Mouse (Mus musculus) Muller cell, postnatal 12 days (primary cell): ENCODE results near the gene Bcl6b.

Experiments
- DNase-seq: peaks from one replicate; pipeline ENCODE4 v3.0.0-alpha.2; 2015; ENCODE audit errors: inconsistent ontology term

Bcl6b gene

GRCm38 (mm10) chr11:70234037-70234436 is 4.4 kb upstream of the Bcl6b start:
- DNase-seq, result no peak

GRCm38 (mm10) chr11:70233016-70233415 is 3.4 kb upstream of the Bcl6b start:
- DNase-seq, result no peak

GRCm38 (mm10) chr11:70232546-70232945 is 2.9 kb upstream of the Bcl6b start:
- peak; percentile 76 for DNase-seq

- DNase-seq, result peak; percentile 88
Observed at GRCm38 (mm10) chr11:70230239-70230727, 685 bp upstream of the Bcl6b start.

- DNase-seq, result peak; percentile 62
Observed at GRCm38 (mm10) chr11:70228828-70229227, 770 bp downstream of the Bcl6b start.

- DNase-seq, result no peak
Observed at GRCm38 (mm10) chr11:70227661-70228245, 1.8 kb downstream of the Bcl6b start.

GRCm38 (mm10) chr11:70227126-70227525 is 2.5 kb downstream of the Bcl6b start:
- DNase-seq, result no peak

GRCm38 (mm10) chr11:70226602-70226890 is 3.1 kb downstream of the Bcl6b start:
- DNase-seq, result no peak

- no peak for DNase-seq
Observed at GRCm38 (mm10) chr11:70225798-70226601, 3.6 kb downstream of the Bcl6b start.

- DNase-seq, result no peak
Observed at GRCm38 (mm10) chr11:70223724-70224123, 5.9 kb downstream of the Bcl6b start.

- DNase-seq, result no peak
Observed at GRCm38 (mm10) chr11:70221603-70222500, 7.7 kb downstream of the Bcl6b start.

GRCm38 (mm10) chr11:70220731-70221602 is 8.6 kb downstream of the Bcl6b start, which contains the start of gene Slc16a13:
Slc16a13 (minus strand) TSS chr11:70221064.
- peak; percentile 97 for DNase-seq

- DNase-seq, result no peak
Observed at GRCm38 (mm10) chr11:70220323-70220722, 9.3 kb downstream of the Bcl6b start.

GRCm38 (mm10) chr11:70219873-70220272 is 9.7 kb downstream of the Bcl6b start:
- no peak for DNase-seq

GRCm38 (mm10) chr11:70218741-70219470 is 10.7 kb downstream of the Bcl6b start:
- no peak for DNase-seq

- DNase-seq, result no peak
Observed at GRCm38 (mm10) chr11:70218039-70218438, 11.6 kb downstream of the Bcl6b start.

- DNase-seq, result no peak
Observed at GRCm38 (mm10) chr11:70216103-70216502, 13.5 kb downstream of the Bcl6b start.

- DNase-seq, result no peak
Observed at GRCm38 (mm10) chr11:70215301-70215700, 14.3 kb downstream of the Bcl6b start.

GRCm38 (mm10) chr11:70214856-70215209 is 14.8 kb downstream of the Bcl6b start:
- no peak for DNase-seq

- peak; percentile 20 for DNase-seq
Observed at GRCm38 (mm10) chr11:70214191-70214855, 15.3 kb downstream of the Bcl6b start.
